Mouse (Mus musculus): ENCODE results near the gene Txnip.
A peak's percentile ranks its signal among the peaks of the same experiment; 100 is the strongest.

- TF ChIP-seq POLR2A (IDR thresholded peaks at IDR 0.05; ENCODE audit: insufficient read length, low read depth) (peak; percentile 25), POLR2AphosphoS2 (IDR thresholded peaks at IDR 0.05; ENCODE audit: insufficient read length, low read depth) (peak; percentile 26), USF1 (IDR thresholded peaks at IDR 0.05; ENCODE audit: low read depth) (no peak)
Measured at GRCm38 (mm10) chr3:96598156-96599068, 40.7 kb downstream of the Txnip start.

All from myocyte (in vitro differentiated cells).